Mouse (Mus musculus) bone marrow macrophage, adult 2 months (primary cell): ENCODE results near the gene Ppfia1. TPM values are rescaled to one million over a fixed set of nuclear protein-coding genes. Genes with fewer than 3 reads are reported as not detected.

Experiments used
- H3K27ac ChIP-seq: 2 replicates; pipeline ENCODE4 v1.5.1; 2012; ENCODE audit warnings: low read depth, low read length; ENCODE audit not compliant: insufficient read depth
- H3K4me1 ChIP-seq: 2 replicates; pipeline ENCODE4 v1.6.1; 2012; ENCODE audit warnings: low read length; ENCODE audit not compliant: control insufficient read depth, insufficient read depth
- H3K4me3 ChIP-seq: 2 replicates; pipeline ENCODE4 v1.5.1; 2012; ENCODE audit warnings: mild to moderate bottlenecking, low read length, moderate library complexity; ENCODE audit not compliant: insufficient read depth
- CTCF ChIP-seq: IDR thresholded peaks from 2 replicates; pipeline ENCODE4 v1.5.1; 2012; ENCODE audit warnings: low read depth, mild to moderate bottlenecking, low read length, moderate library complexity
- POLR2A ChIP-seq: IDR thresholded peaks from 2 replicates; pipeline ENCODE4 v1.6.1; 2012; ENCODE audit warnings: mild to moderate bottlenecking, low read depth, low read length, borderline replicate concordance
- polyA plus RNA-seq: library from polyadenylated mRNA; stranded (reverse); fragments of >200 nt; gene quantifications from 2 replicates; pipeline ENCODE4 v1.2.4, GENCODE M21; 2012; ENCODE audit not compliant: missing spikeins, insufficient read depth, insufficient read length

Ppfia1 gene
- polyA plus RNA-seq, 1 experiment = 36.0 TPM

- TF ChIP-seq POLR2A = no peak
- TF ChIP-seq CTCF = no peak
- H3K27ac ChIP-seq = no peak overlapping the region
- no peak overlapping the region for H3K4me3 ChIP-seq
- peaks cover 33% of the 10 kb centered on the region for H3K4me1 ChIP-seq
Observed at GRCm38 (mm10) chr7:144529851-144530250, 23.7 kb downstream of the Ppfia1 start.

GRCm38 (mm10) chr7:144527723-144528221, 25.8 kb downstream of the Ppfia1 start:
- no peak for TF ChIP-seq CTCF
- TF ChIP-seq POLR2A = no peak
- Histone ChIP-seq H3K4me3 (no peak overlapping the region), H3K27ac (no peak overlapping the region), H3K4me1 (peaks cover 26% of the 10 kb centered on the region)

DNA sequence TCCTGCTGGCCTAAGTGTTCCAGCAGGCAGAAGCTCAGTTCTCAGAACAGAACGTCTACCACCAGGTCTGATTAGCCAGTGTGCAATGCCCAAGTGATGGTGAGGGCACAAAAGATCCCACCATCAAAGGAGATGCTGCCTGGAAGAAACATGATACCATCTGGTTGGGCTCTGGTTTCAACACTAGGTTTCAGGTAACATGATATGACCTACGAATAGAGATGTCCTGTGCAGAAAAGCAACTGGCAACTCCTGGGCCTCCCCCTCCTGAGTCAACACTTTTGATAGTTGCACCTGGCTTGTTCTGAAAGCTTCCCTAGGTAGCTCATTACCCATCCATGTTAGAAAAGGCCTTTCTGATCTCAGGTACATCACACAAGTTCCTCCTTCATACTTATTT, 26.9 kb downstream of the Ppfia1 start:
- Histone ChIP-seq H3K4me1 (peaks cover 21% of the 10 kb centered on the region), H3K27ac (no peak overlapping the region), H3K4me3 (no peak overlapping the region)
- TF ChIP-seq CTCF (no peak), POLR2A (no peak)

GRCm38 (mm10) chr7:144524427-144525191, 28.9 kb downstream of the Ppfia1 start:
- no peak overlapping the region for H3K4me3 ChIP-seq
- H3K4me1 ChIP-seq = peaks cover 17% of the 10 kb centered on the region
- H3K27ac ChIP-seq = no peak overlapping the region
- TF ChIP-seq CTCF (no peak), POLR2A (no peak)

DNA sequence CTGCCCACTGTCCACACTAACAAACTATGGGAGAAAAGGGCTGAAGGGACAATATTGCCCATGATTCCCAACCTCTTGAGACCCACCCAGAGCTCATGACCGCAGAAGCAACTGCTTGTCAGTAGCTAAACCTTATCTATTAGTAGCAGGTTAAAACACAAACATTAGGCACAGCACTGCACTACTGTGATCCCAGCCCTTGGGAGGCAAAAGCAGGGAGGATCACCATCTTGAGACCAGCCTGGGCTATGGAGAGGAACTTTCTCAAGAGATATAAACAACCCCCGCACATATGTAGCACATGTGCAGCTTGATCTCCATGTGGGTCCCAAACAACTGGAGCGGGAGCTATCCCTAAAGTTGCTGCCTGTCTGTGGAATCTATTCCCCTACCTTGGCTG, 30.1 kb downstream of the Ppfia1 start:
- Histone ChIP-seq H3K4me3 (no peak overlapping the region), H3K27ac (no peak overlapping the region), H3K4me1 (peaks cover 15% of the 10 kb centered on the region)
- TF ChIP-seq CTCF = no peak
- TF ChIP-seq POLR2A = no peak

DNA sequence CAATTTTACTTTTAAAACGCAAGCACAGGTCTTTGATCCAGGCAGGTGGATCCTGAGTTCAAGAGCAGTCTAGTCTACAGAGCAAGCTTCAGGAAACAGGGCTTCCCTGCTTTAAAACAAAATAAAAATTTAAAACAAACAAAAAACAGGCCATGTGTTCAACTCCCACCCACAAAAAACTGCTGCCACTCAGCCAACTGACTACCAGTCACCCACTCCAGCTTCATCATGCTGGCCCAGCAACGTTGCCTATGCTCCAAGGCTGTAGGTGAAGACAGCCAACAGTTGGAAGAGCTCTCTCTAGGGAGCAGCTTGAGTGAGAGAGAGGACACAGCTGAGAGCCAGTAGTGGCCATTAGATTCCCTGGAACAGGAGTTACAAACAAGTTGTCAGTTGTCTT, 31.6 kb downstream of the Ppfia1 start:
- TF ChIP-seq POLR2A = no peak
- no peak for TF ChIP-seq CTCF
- no peak overlapping the region for H3K4me3 ChIP-seq
- H3K4me1 ChIP-seq = peaks cover 6% of the 10 kb centered on the region; the same call in 1 of the 2 replicates
- no peak overlapping the region for H3K27ac ChIP-seq

GRCm38 (mm10) chr7:144519852-144520251, 33.7 kb downstream of the Ppfia1 start:
- H3K4me3 ChIP-seq = no peak overlapping the region
- H3K27ac ChIP-seq = no peak overlapping the region
- H3K4me1 ChIP-seq = no peaks in the 10 kb centered on the region
- TF ChIP-seq CTCF (no peak), POLR2A (no peak)

GRCm38 (mm10) chr7:144516711-144517110, 36.8 kb downstream of the Ppfia1 start:
- Histone ChIP-seq H3K4me1 (no peaks in the 10 kb centered on the region), H3K27ac (no peak overlapping the region)

GRCm38 (mm10) chr7:144509090-144509489, 44.4 kb downstream of the Ppfia1 start:
- TF ChIP-seq POLR2A (no peak), CTCF (no peak)
- H3K27ac ChIP-seq = no peak overlapping the region
- no peak overlapping the region for H3K4me3 ChIP-seq
- H3K4me1 ChIP-seq = no peaks in the 10 kb centered on the region

More at GRCm38 (mm10) chr7:144516711-144517110, 36.8 kb downstream of the Ppfia1 start:
- H3K4me3 ChIP-seq = no peak overlapping the region
- TF ChIP-seq POLR2A (no peak), CTCF (no peak)

GRCm38 (mm10) chr7:144506807-144507206, 46.7 kb downstream of the Ppfia1 start:
- no peak for TF ChIP-seq POLR2A
- TF ChIP-seq CTCF = no peak
- Histone ChIP-seq H3K27ac (no peak overlapping the region), H3K4me3 (no peak overlapping the region), H3K4me1 (no peaks in the 10 kb centered on the region)
